Comparison of ENCODE assay signal across 8 mouse cellular contexts in genomic region chr2:21205831-21206159, GRCm38 (mm10). TPM values are rescaled to one million over a fixed set of nuclear protein-coding genes. Genes with fewer than 3 reads are reported as not detected.
DNase-seq lines count a peak whose midpoint lies in the region; ATAC-seq and TF ChIP-seq lines count a peak whose summit lies in the region.

No protein-coding gene starts in this region.

- TF ChIP-seq POLR2A in kidney, adult 2 months (IDR thresholded peaks at IDR 0.05; ENCODE audit: low read depth, low read length), result no peak

- H3K27ac ChIP-seq in kidney, adult 2 months (ENCODE audit: insufficient read depth, low read depth, low read length), result peak overlapping the region; percentile 43; the same call in 1 of the 2 replicates
- H3K27ac ChIP-seq in brown adipose tissue, adult 24 weeks (replicated peaks; ENCODE audit: low read depth, low read length), result peak overlapping the region; percentile 48; the same call in 1 of the 2 replicates
- peak overlapping the region; percentile 83 for H3K27ac ChIP-seq in hindbrain, embryonic 16.5 days (ENCODE audit: low read depth, low read length)
- H3K27ac ChIP-seq in midbrain, embryonic 14.5 days (replicated peaks; ENCODE audit: low read depth, low read length), result peak overlapping the region; percentile 85

- peak overlapping the region; percentile 70 for H3K9ac ChIP-seq in hindbrain, embryonic 16.5 days (ENCODE audit: low read depth, low read length)
- peak overlapping the region; percentile 69 for H3K9ac ChIP-seq in midbrain, embryonic 14.5 days (replicated peaks; ENCODE audit: low read length)

- WGBS in kidney, adult 2 months, result under 1% methylated on average over 19 of the region's 19 CpGs
- under 1% methylated on average over 19 of the region's 19 CpGs for WGBS in hindbrain, embryonic 16.5 days
- under 1% methylated on average over 19 of the region's 19 CpGs for WGBS in midbrain, embryonic 14.5 days

- no peak for DNase-seq in kidney, adult 2 months
- DNase-seq in kidney, adult 9 months, result no peak
- no peak for DNase-seq in midbrain, embryonic 14.5 days
- no peak for DNase-seq in yolk sac, embryonic 10.5 days (ENCODE audit: low spot score)
- no peak for DNase-seq in adrenal gland, adult 2 months
- no peak for DNase-seq in B cell, adult 2 months

- H3K4me3 ChIP-seq in kidney, adult 2 months (ENCODE audit: insufficient read depth, low read depth, low read length), result peak overlapping the region; percentile 89
- H3K4me3 ChIP-seq in brown adipose tissue, adult 24 weeks (ENCODE audit: insufficient read depth, low read depth, low read length), result peak overlapping the region; percentile 96
- peak overlapping the region; percentile 57 for H3K4me3 ChIP-seq in hindbrain, embryonic 16.5 days (ENCODE audit: low read length)
- peak overlapping the region; percentile 66 for H3K4me3 ChIP-seq in midbrain, embryonic 14.5 days (replicated peaks; ENCODE audit: low read depth, low read length)

- ATAC-seq in hindbrain, embryonic 16.5 days, result peak; percentile 95
- ATAC-seq in midbrain, embryonic 14.5 days (ENCODE audit: low FRiP score, low TSS enrichment), result peak; percentile 88

- 0 out of 2 replicates have a peak, but pooled peaks have one; percentile 7 for TF ChIP-seq CTCF in kidney, adult 2 months (conservative IDR thresholded peaks at IDR 0.05; ENCODE audit: insufficient read depth, insufficient read length, low read depth, low read length)

- H3K27me3 ChIP-seq in kidney, adult 2 months (replicated peaks; ENCODE audit: control insufficient read depth, insufficient read depth, low read length), result no peaks in the 10 kb centered on the region
- no peaks in the 10 kb centered on the region for H3K27me3 ChIP-seq in hindbrain, embryonic 16.5 days (replicated peaks; ENCODE audit: control insufficient read depth, insufficient read depth, low read length)
- no peaks in the 10 kb centered on the region for H3K27me3 ChIP-seq in midbrain, embryonic 14.5 days (ENCODE audit: control insufficient read depth, insufficient read depth, low read length)

- H3K36me3 ChIP-seq in kidney, adult 2 months (ENCODE audit: control insufficient read depth, insufficient read depth, low read length), result no peaks in the 10 kb centered on the region
- H3K36me3 ChIP-seq in hindbrain, embryonic 16.5 days (ENCODE audit: control insufficient read depth, insufficient read depth, low read length), result no peaks in the 10 kb centered on the region
- H3K36me3 ChIP-seq in midbrain, embryonic 14.5 days (ENCODE audit: control insufficient read depth, insufficient read depth, low read length), result no peaks in the 10 kb centered on the region

- no peaks in the 10 kb centered on the region for H3K9me3 ChIP-seq in hindbrain, embryonic 16.5 days (ENCODE audit: control insufficient read depth, low read length)
- no peaks in the 10 kb centered on the region for H3K9me3 ChIP-seq in midbrain, embryonic 14.5 days (ENCODE audit: control insufficient read depth, low read length)

- H3K4me1 ChIP-seq in kidney, adult 2 months (ENCODE audit: control insufficient read depth, insufficient read depth, low read length), result no peaks in the 10 kb centered on the region
- no peaks in the 10 kb centered on the region for H3K4me1 ChIP-seq in brown adipose tissue, adult 24 weeks (ENCODE audit: control insufficient read depth, insufficient read depth, insufficient read length, low read length)
- peaks cover 14% of the 10 kb centered on the region for H3K4me1 ChIP-seq in hindbrain, embryonic 16.5 days (ENCODE audit: control insufficient read depth, insufficient read depth, low read depth, low read length)
- H3K4me1 ChIP-seq in midbrain, embryonic 14.5 days (ENCODE audit: control insufficient read depth, insufficient read depth, low read length), result peaks cover 13% of the 10 kb centered on the region

- H3K4me2 ChIP-seq in hindbrain, embryonic 16.5 days (ENCODE audit: low read length), result peak overlapping the region; percentile 72
- H3K4me2 ChIP-seq in midbrain, embryonic 14.5 days (ENCODE audit: low read length), result peak overlapping the region; percentile 86

RNA-seq across cellular contexts. Expression of gene Thnsl1, which starts 0.3 kb away (rescaled TPM):
- 4.7 and 5.1 TPM in 2 replicates for polyA plus RNA-seq in kidney, adult 2 months (2012; rRNA removed)
- polyA plus RNA-seq in brown adipose tissue, adult 24 weeks (2012; ENCODE audit: insufficient read depth, insufficient read length, missing spikeins), result 6.0 and 9.6 TPM in 2 replicates
- polyA plus RNA-seq in hindbrain, embryonic 16.5 days (2015; fragmentation: Nextera tagmentation; extraction: Ambion mirVana), result 22.7 and 25.4 TPM in 2 replicates
- 22.4 and 26.7 TPM in 2 replicates for polyA plus RNA-seq in midbrain, embryonic 14.5 days (2014; fragmentation: Nextera tagmentation; extraction: Ambion mirVana)
- total RNA-seq in adrenal gland, adult 2 months (2021), result 1 to 10 TPM; 5.0 to 6.5 TPM
- 2.6 and 2.8 TPM in 2 replicates for polyA plus RNA-seq in adrenal gland, adult 2 months (2012; rRNA removed)

RNA-seq across cellular contexts. Expression of gene Enkur, which starts 0.6 kb away (rescaled TPM):
- polyA plus RNA-seq in kidney, adult 2 months (2012; rRNA removed), result 0.19 TPM in 1 of 2 replicates, not detected in the other
- not detected in 2 replicates for polyA plus RNA-seq in brown adipose tissue, adult 24 weeks (2012; ENCODE audit: insufficient read depth, insufficient read length, missing spikeins)
- 4.6 and 5.3 TPM in 2 replicates for polyA plus RNA-seq in hindbrain, embryonic 16.5 days (2015; fragmentation: Nextera tagmentation; extraction: Ambion mirVana)
- 3.7 and 4.8 TPM in 2 replicates for polyA plus RNA-seq in midbrain, embryonic 14.5 days (2014; fragmentation: Nextera tagmentation; extraction: Ambion mirVana)
- total RNA-seq in adrenal gland, adult 2 months (2021), result 1 to 10 TPM in 1 of 2 experiments, under 1 TPM in 1; 0.81 to 1.4 TPM
- polyA plus RNA-seq in adrenal gland, adult 2 months (2012; rRNA removed), result not detected in 2 replicates
